Mouse (Mus musculus): Measurements from ENCODE around the gene Syt11. TPM values are rescaled to one million over a fixed set of nuclear protein-coding genes. Genes with fewer than 3 reads are reported as not detected.
A peak's percentile ranks its signal among the peaks of the same experiment; 100 is the strongest.
"Not testable (repeated sequence)": the region's sequence is repeated elsewhere in the genome, so short reads cannot be mapped to it uniquely, and the experiment has no call there.

The Syt11 gene
- total RNA-seq, 2 experiments from 2014 or later = 501 to 519 TPM

- peak in 1 of 2 experiments; percentile 57 for DNase-seq (ENCODE audit: low spot score in 2 of 2)
Measured at GRCm38 (mm10) chr3:88738641-88739040, 36.3 kb downstream of the Syt11 start.

- no peak for DNase-seq (ENCODE audit: low spot score in 2 of 2)
Measured at GRCm38 (mm10) chr3:88736556-88736955, 38.4 kb downstream of the Syt11 start.

- DNase-seq (ENCODE audit: low spot score in 2 of 2) = no peak
Measured at GRCm38 (mm10) chr3:88719098-88719497, 55.9 kb downstream of the Syt11 start.

- DNase-seq (ENCODE audit: low spot score in 2 of 2) = no peak
Measured at GRCm38 (mm10) chr3:88717831-88718230, 57.1 kb downstream of the Syt11 start.

GRCm38 (mm10) chr3:88717198-88717798 lies 57.7 kb downstream of the Syt11 start:
- no peak for DNase-seq (ENCODE audit: low spot score in 2 of 2)

- DNase-seq (ENCODE audit: low spot score in 2 of 2) = peak; percentile 61 to 86
Measured at GRCm38 (mm10) chr3:88716399-88717197, 58.4 kb downstream of the Syt11 start, which contains the start of gene Rit1. Rit1 (plus strand) TSS chr3:88716838.

- not testable (repeated sequence) for DNase-seq (ENCODE audit: low spot score in 2 of 2)
Measured at GRCm38 (mm10) chr3:88715716-88716115, 59.2 kb downstream of the Syt11 start.

GRCm38 (mm10) chr3:88714725-88715124 lies 60.2 kb downstream of the Syt11 start:
- DNase-seq (ENCODE audit: low spot score in 2 of 2) = no peak

GRCm38 (mm10) chr3:88713709-88714108 lies 61.3 kb downstream of the Syt11 start:
- no peak for DNase-seq (ENCODE audit: low spot score in 2 of 2)

GRCm38 (mm10) chr3:88701222-88701621 lies 73.7 kb downstream of the Syt11 start:
- no peak for DNase-seq (ENCODE audit: low spot score in 2 of 2)

- no peak for DNase-seq (ENCODE audit: low spot score in 2 of 2)
Measured at GRCm38 (mm10) chr3:88700247-88700646, 74.7 kb downstream of the Syt11 start.

- no peak for DNase-seq (ENCODE audit: low spot score in 2 of 2)
Measured at GRCm38 (mm10) chr3:88698834-88699233, 76.1 kb downstream of the Syt11 start.

GRCm38 (mm10) chr3:88698051-88698450 lies 76.9 kb downstream of the Syt11 start:
- no peak for DNase-seq (ENCODE audit: low spot score in 2 of 2)

- no peak for DNase-seq (ENCODE audit: low spot score in 2 of 2)
Measured at GRCm38 (mm10) chr3:88695545-88695944, 79.4 kb downstream of the Syt11 start.

Other genes with a start within 250 kb of the Syt11 start
- 1 to 10 TPM; 2.0 to 2.2 TPM for gene Mex3a, start 242.8 kb downstream of the Syt11 start, total RNA-seq (2021)
- not detected for gene Rab25, start 226.9 kb downstream of the Syt11 start, total RNA-seq (2021)
- gene Lamtor2, start 222.1 kb downstream of the Syt11 start, total RNA-seq (2021) = 100 to 1,000 TPM; 112 to 113 TPM
- gene Ubqln4, start 221.4 kb downstream of the Syt11 start, total RNA-seq (2021) = 100 to 1,000 TPM; 118 to 122 TPM
- gene Ssr2, start 199.3 kb downstream of the Syt11 start, total RNA-seq (2021) = 10 to 100 TPM; 91.5 to 97.2 TPM
- gene Arhgef2, start 169.2 kb downstream of the Syt11 start, total RNA-seq (2021) = 100 to 1,000 TPM; 237 to 255 TPM
- gene Rxfp4, start 122.0 kb downstream of the Syt11 start, total RNA-seq (2021) = not detected
- 10 to 100 TPM; 49.3 to 59.6 TPM for gene Khdc4, start 89.4 kb downstream of the Syt11 start, total RNA-seq (2021)
- 10 to 100 TPM; 37.7 to 43.0 TPM for gene Rit1, start 58.3 kb downstream of the Syt11 start, total RNA-seq (2021)
- 10 to 100 TPM; 44.7 to 45.1 TPM for gene Gon4l, start 60.1 kb upstream of the Syt11 start, total RNA-seq (2021)
- 10 to 100 TPM; 21.6 to 21.9 TPM for gene Msto1, start 138.8 kb upstream of the Syt11 start, total RNA-seq (2021)
- 10 to 100 TPM; 85.4 to 89.7 TPM for gene Ash1l, start 175.5 kb upstream of the Syt11 start, total RNA-seq (2021)
- 100 to 1,000 TPM; 111 to 118 TPM for gene Dap3, start 176.0 kb upstream of the Syt11 start, total RNA-seq (2021)

Measured in layer of hippocampus, adult 18-20 months (tissue).